14 mouse cellular contexts compared by ENCODE assay signal in genomic region chr17:27996320-27996719, GRCm38 (mm10).
"Had no signal": no experiment of that assay in that cellular context is flagged by ENCODE, and none has a peak within 500 bp of the region (broad histone marks: within the 10 kb centered on the region; RNA-seq: fewer than 3 reads in every experiment).

No protein-coding gene starts in this region.

- H3K9me3 ChIP-seq: limb, embryonic 13.5 days; liver, embryonic 13.5 days; midbrain, embryonic 10.5 days; midbrain, embryonic 13.5 days had no signal

- DNase-seq: kidney, adult 18-20 months; kidney, adult 9 months; kidney, postnatal 14 days; kidney, postnatal 4 days; liver; liver, embryonic 13.5 days; lung, adult 2 months; lung, postnatal 14 days; lung, postnatal 4 days; thymus, adult 18-20 months had no signal

- H3K4me3 ChIP-seq: limb, embryonic 13.5 days; liver, embryonic 13.5 days; midbrain, embryonic 10.5 days; midbrain, embryonic 13.5 days had no signal

- H3K4me2 ChIP-seq: limb, embryonic 13.5 days; liver, embryonic 13.5 days; midbrain, embryonic 13.5 days had no signal

- H3K27me3 ChIP-seq: limb, embryonic 13.5 days; liver, embryonic 13.5 days; midbrain, embryonic 13.5 days had no signal

- ATAC-seq: midbrain, embryonic 13.5 days; midbrain, embryonic 16.5 days had no signal

- H3K9ac ChIP-seq: liver, embryonic 13.5 days; midbrain, embryonic 13.5 days had no signal

- H3K27ac ChIP-seq: liver, embryonic 13.5 days; midbrain, embryonic 10.5 days; midbrain, embryonic 13.5 days had no signal
